In the genomic region with DNA sequence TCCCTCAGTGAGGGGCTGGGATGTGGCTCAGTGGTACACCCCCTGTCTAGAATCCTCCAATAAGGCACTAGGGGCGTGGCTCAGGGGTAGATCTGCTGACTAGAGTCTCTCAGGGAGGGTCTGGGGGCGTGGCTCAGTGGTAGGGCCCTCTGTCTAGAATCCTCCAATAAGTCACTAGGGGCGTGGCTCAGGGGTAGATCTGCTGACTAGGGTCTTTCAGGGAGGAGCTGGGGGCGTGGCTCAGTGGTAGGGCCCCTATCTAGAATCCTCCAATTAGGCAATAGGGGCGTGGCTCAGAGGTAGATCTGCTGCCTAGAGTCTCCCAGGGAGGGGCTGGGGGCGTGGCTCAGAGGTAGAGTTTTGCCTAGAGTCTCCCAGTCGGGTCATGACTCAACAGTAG, we compare ENCODE assay signal across 8 mouse cellular contexts. TPM values are rescaled to one million over a fixed set of nuclear protein-coding genes. Genes with fewer than 3 reads are reported as not detected.
DNase-seq lines count a peak whose midpoint lies in the region; ATAC-seq lines count a peak whose summit lies in the region.

No protein-coding gene starts in this region.

- no peak overlapping the region for H3K4me2 ChIP-seq in kidney, embryonic 15.5 days
- H3K4me2 ChIP-seq in forebrain, embryonic 16.5 days (ENCODE audit: low read length) = no peak overlapping the region

- WGBS in kidney, embryonic 15.5 days = 7% methylated on average over 7 of the region's 7 CpGs
- WGBS in forebrain, embryonic 16.5 days = 8% methylated on average over 7 of the region's 7 CpGs

- peak; percentile 57 for ATAC-seq in kidney, embryonic 15.5 days (replicated peaks; ENCODE audit: low FRiP score)
- ATAC-seq in forebrain, embryonic 16.5 days = peak; percentile 30
- ATAC-seq in megakaryocyte progenitor cell, adult 5-6 weeks (replicated peaks; ENCODE audit: poor library complexity) = peak; percentile 62
- ATAC-seq in activated CD4-positive, CD25-positive, alpha-beta regulatory T cell, adult 4 months = no peak

- no peak for DNase-seq in kidney, postnatal 36 days
- peak; percentile 98 for DNase-seq in WW6 (ENCODE audit: low read depth, low spot score)
- no peak for DNase-seq in urinary bladder, postnatal 25 days (ENCODE audit: low spot score)
- no peak for DNase-seq in adrenal gland, postnatal 25 days

- H3K27me3 ChIP-seq in kidney, embryonic 15.5 days = peaks cover 86% of the 10 kb centered on the region
- no peaks in the 10 kb centered on the region for H3K27me3 ChIP-seq in forebrain, embryonic 16.5 days (replicated peaks; ENCODE audit: control insufficient read depth, insufficient read depth, low read length)

- no peak overlapping the region for H3K9ac ChIP-seq in kidney, embryonic 15.5 days
- H3K9ac ChIP-seq in forebrain, embryonic 16.5 days (replicated peaks; ENCODE audit: low read depth, low read length) = no peak overlapping the region

- no peak overlapping the region for H3K27ac ChIP-seq in kidney, embryonic 15.5 days
- no peak overlapping the region for H3K27ac ChIP-seq in forebrain, embryonic 16.5 days (ENCODE audit: low read length)

- no peaks in the 10 kb centered on the region for H3K9me3 ChIP-seq in kidney, embryonic 15.5 days (replicated peaks)
- no peaks in the 10 kb centered on the region for H3K9me3 ChIP-seq in forebrain, embryonic 16.5 days (ENCODE audit: control insufficient read depth, low read length)

- H3K4me3 ChIP-seq in kidney, embryonic 15.5 days (replicated peaks) = no peak overlapping the region
- no peak overlapping the region for H3K4me3 ChIP-seq in forebrain, embryonic 16.5 days (replicated peaks; ENCODE audit: low read length)

- no peaks in the 10 kb centered on the region for H3K36me3 ChIP-seq in kidney, embryonic 15.5 days
- no peaks in the 10 kb centered on the region for H3K36me3 ChIP-seq in forebrain, embryonic 16.5 days (ENCODE audit: control insufficient read depth, insufficient read depth)

- H3K4me1 ChIP-seq in kidney, embryonic 15.5 days = peaks cover 14% of the 10 kb centered on the region
- H3K4me1 ChIP-seq in forebrain, embryonic 16.5 days (replicated peaks; ENCODE audit: control insufficient read depth, insufficient read depth, low read length) = peaks cover 42% of the 10 kb centered on the region

RNA-seq across cellular contexts. Expression of gene Lrrc4b, which starts 4.6 kb away (rescaled TPM):
- polyA plus RNA-seq in kidney, embryonic 15.5 days (2015; fragmentation: Nextera tagmentation; extraction: Ambion mirVana) = 0.36 and 0.44 TPM in 2 replicates
- 10.6 and 12.6 TPM in 2 replicates for polyA plus RNA-seq in forebrain, embryonic 16.5 days (2015; fragmentation: Nextera tagmentation; extraction: Ambion mirVana)
- total RNA-seq in megakaryocyte progenitor cell, adult 5-6 weeks (2015) = not detected in 2 replicates
- not detected in 2 replicates for total RNA-seq in megakaryocyte progenitor cell, adult 5-6 weeks (2017)
- polyA plus RNA-seq in activated CD4-positive, CD25-positive, alpha-beta regulatory T cell, adult 4 months (2017; shearing (Covaris generic)) = not detected
- 4.3 and 5.8 TPM in 2 replicates for total RNA-seq in adrenal gland, postnatal 25 days (2021)

RNA-seq across cellular contexts. Expression of gene Aspdh, which starts 31.8 kb away (rescaled TPM):
- 3.2 and 3.9 TPM in 2 replicates for polyA plus RNA-seq in kidney, embryonic 15.5 days (2015; fragmentation: Nextera tagmentation; extraction: Ambion mirVana)
- polyA plus RNA-seq in forebrain, embryonic 16.5 days (2015; fragmentation: Nextera tagmentation; extraction: Ambion mirVana) = 2.6 and 3.7 TPM in 2 replicates
- total RNA-seq in megakaryocyte progenitor cell, adult 5-6 weeks (2015) = not detected in 2 replicates
- not detected in 2 replicates for total RNA-seq in megakaryocyte progenitor cell, adult 5-6 weeks (2017)
- polyA plus RNA-seq in activated CD4-positive, CD25-positive, alpha-beta regulatory T cell, adult 4 months (2017; shearing (Covaris generic)) = not detected
- total RNA-seq in adrenal gland, postnatal 25 days (2021) = 0.61 and 1.9 TPM in 2 replicates

RNA-seq across cellular contexts. Expression of gene Josd2, which starts 34.4 kb away (rescaled TPM):
- polyA plus RNA-seq in kidney, embryonic 15.5 days (2015; fragmentation: Nextera tagmentation; extraction: Ambion mirVana) = 72.5 and 78.9 TPM in 2 replicates
- 51.4 and 61.8 TPM in 2 replicates for polyA plus RNA-seq in forebrain, embryonic 16.5 days (2015; fragmentation: Nextera tagmentation; extraction: Ambion mirVana)
- total RNA-seq in megakaryocyte progenitor cell, adult 5-6 weeks (2015) = 27.5 and 35.2 TPM in 2 replicates
- total RNA-seq in megakaryocyte progenitor cell, adult 5-6 weeks (2017) = 17.4 and 22.6 TPM in 2 replicates
- 10 to 100 TPM; 39.9 to 67.9 TPM for polyA plus RNA-seq in activated CD4-positive, CD25-positive, alpha-beta regulatory T cell, adult 4 months (2017; shearing (Covaris generic))
- total RNA-seq in adrenal gland, postnatal 25 days (2021) = 43.9 and 49.2 TPM in 2 replicates

RNA-seq across cellular contexts. Expression of gene 1700008O03Rik, which starts 47.8 kb away (rescaled TPM):
- polyA plus RNA-seq in kidney, embryonic 15.5 days (2015; fragmentation: Nextera tagmentation; extraction: Ambion mirVana) = 1.1 TPM in 2 replicates
- 0.86 and 2.3 TPM in 2 replicates for polyA plus RNA-seq in forebrain, embryonic 16.5 days (2015; fragmentation: Nextera tagmentation; extraction: Ambion mirVana)
- 0.44 and 1.5 TPM in 2 replicates for total RNA-seq in megakaryocyte progenitor cell, adult 5-6 weeks (2015)
- 1.8 and 2.2 TPM in 2 replicates for total RNA-seq in megakaryocyte progenitor cell, adult 5-6 weeks (2017)
- polyA plus RNA-seq in activated CD4-positive, CD25-positive, alpha-beta regulatory T cell, adult 4 months (2017; shearing (Covaris generic)) = under 1 TPM; 0.59 to 0.66 TPM
- 2.3 TPM in 1 of 2 replicates, not detected in the other for total RNA-seq in adrenal gland, postnatal 25 days (2021)

RNA-seq across cellular contexts. Expression of gene Syt3, which starts 49.5 kb away (rescaled TPM):
- 2.4 and 2.5 TPM in 2 replicates for polyA plus RNA-seq in kidney, embryonic 15.5 days (2015; fragmentation: Nextera tagmentation; extraction: Ambion mirVana)
- polyA plus RNA-seq in forebrain, embryonic 16.5 days (2015; fragmentation: Nextera tagmentation; extraction: Ambion mirVana) = 27.2 and 37.2 TPM in 2 replicates
- 0.22 and 0.24 TPM in 2 replicates for total RNA-seq in megakaryocyte progenitor cell, adult 5-6 weeks (2015)
- total RNA-seq in megakaryocyte progenitor cell, adult 5-6 weeks (2017) = 0.12 and 0.14 TPM in 2 replicates
- not detected for polyA plus RNA-seq in activated CD4-positive, CD25-positive, alpha-beta regulatory T cell, adult 4 months (2017; shearing (Covaris generic))
- total RNA-seq in adrenal gland, postnatal 25 days (2021) = 4.1 and 5.7 TPM in 2 replicates
